Mouse (Mus musculus) ovary, adult 2 months (tissue): Measurements from ENCODE around the gene Pex14. TPM values are rescaled to one million over a fixed set of nuclear protein-coding genes. Genes with fewer than 3 reads are reported as not detected.

ENCODE experiments used
- polyA plus RNA-seq: library from polyadenylated mRNA; depleted of rRNA; stranded (reverse); fragments of >200 nt; gene quantifications from 2 replicates; pipeline ENCODE4 v1.2.3, GENCODE M21; 2012; rRNA removed

Pex14 gene
- polyA plus RNA-seq, result 62.4 and 62.8 TPM in 2 replicates

GRCm38 (mm10) chr4:149099369-149100017 lies at the start of gene Pex14:
Gene Pex14, minus strand, starts transcription at chr4:149099876.

GRCm38 (mm10) chr4:149136982-149137770 lies 37.5 kb upstream of the Pex14 start, which contains the start of gene Cenps:
Gene Cenps, minus strand, starts transcription at chr4:149137629.

DNA sequence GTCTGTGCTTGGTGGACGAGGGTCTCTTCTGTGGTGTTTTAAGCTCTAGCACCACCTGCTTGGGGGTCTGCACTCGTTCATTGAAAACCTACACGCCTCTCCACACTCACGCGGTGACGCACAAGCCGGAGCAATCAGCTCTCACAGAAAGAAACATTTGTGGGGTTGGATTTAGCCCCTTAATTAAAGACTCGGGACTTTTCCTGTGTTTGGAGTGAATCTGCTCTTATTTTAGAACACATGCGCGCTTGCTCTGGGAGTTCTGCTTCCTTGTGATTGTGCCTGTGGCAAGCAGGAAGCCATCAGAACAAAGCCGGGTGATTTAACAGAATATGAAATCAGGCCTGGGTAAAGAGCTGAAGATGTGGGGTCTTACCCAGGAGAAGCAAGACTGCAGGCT lies 27.0 kb upstream of the Pex14 start, which contains the start of gene Cort:
Gene Cort (minus strand): TSS at position 101 of the 400 bp plus-strand sequence.

GRCm38 (mm10) chr4:149103875-149104561 lies 4.3 kb upstream of the Pex14 start, which contains the start of gene Dffa:
Gene Dffa, plus strand, starts transcription at chr4:149104146.

Other genes with a start within 250 kb of the Pex14 start
- 13.2 and 15.3 TPM in 2 replicates for gene Dffa, start 4.3 kb upstream of the Pex14 start, polyA plus RNA-seq
- gene Cort, start 26.9 kb upstream of the Pex14 start, polyA plus RNA-seq, result not detected in 2 replicates
- gene Cenps, start 37.8 kb upstream of the Pex14 start, polyA plus RNA-seq, result 3.8 and 6.6 TPM in 2 replicates
- 150 and 191 TPM in 2 replicates for gene Pgd, start 66.9 kb upstream of the Pex14 start, polyA plus RNA-seq
- 32.9 and 34.3 TPM in 2 replicates for gene Kif1b, start 207.8 kb upstream of the Pex14 start, polyA plus RNA-seq